22 mouse cellular contexts compared by ENCODE assay signal in the genomic region with DNA sequence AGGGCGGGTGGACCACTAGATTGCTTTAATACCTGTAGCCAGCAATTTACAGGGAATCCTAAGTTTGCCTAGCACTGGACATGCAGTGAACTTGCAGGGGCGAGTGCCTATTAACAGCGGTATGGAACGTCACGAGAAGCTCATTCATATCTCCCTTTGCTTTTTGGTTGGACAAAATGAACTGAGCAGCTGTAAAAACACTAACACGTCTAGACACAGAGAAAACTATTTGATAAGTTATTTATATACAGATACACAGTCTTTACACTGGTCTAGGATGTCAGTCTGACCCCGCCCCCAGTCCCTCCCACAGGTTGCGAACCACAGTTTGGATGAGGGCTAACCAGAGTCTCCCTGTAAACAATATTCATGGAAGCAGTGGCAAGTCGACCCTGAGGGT.
"Had no signal": no experiment of that assay in that cellular context is flagged by ENCODE, and none has a peak within 500 bp of the region (broad histone marks: within the 10 kb centered on the region; RNA-seq: fewer than 3 reads in every experiment).

No protein-coding gene starts in this region.

- H3K27ac ChIP-seq: heart, embryonic 13.5 days; heart, embryonic 15.5 days; hindbrain, embryonic 13.5 days; hindbrain, embryonic 15.5 days; hindbrain, postnatal 0 days; kidney, embryonic 15.5 days; kidney, postnatal 0 days; limb, embryonic 13.5 days; limb, embryonic 15.5 days; liver, embryonic 13.5 days had no signal

- H3K4me1 ChIP-seq: hindbrain, embryonic 13.5 days; hindbrain, embryonic 15.5 days; limb, embryonic 15.5 days; liver, embryonic 13.5 days had no signal

- H3K27me3 ChIP-seq: heart, embryonic 13.5 days; heart, embryonic 15.5 days; hindbrain, embryonic 13.5 days; hindbrain, embryonic 15.5 days; kidney, embryonic 15.5 days; limb, embryonic 13.5 days; limb, embryonic 15.5 days; liver, embryonic 13.5 days had no signal

- H3K4me3 ChIP-seq: heart, embryonic 13.5 days; heart, embryonic 15.5 days; hindbrain, embryonic 13.5 days; hindbrain, embryonic 15.5 days; kidney, embryonic 15.5 days; limb, embryonic 13.5 days; limb, embryonic 15.5 days; liver, embryonic 13.5 days had no signal

- H3K9me3 ChIP-seq: heart, embryonic 13.5 days; heart, embryonic 15.5 days; hindbrain, embryonic 13.5 days; hindbrain, embryonic 15.5 days; kidney, embryonic 15.5 days; limb, embryonic 13.5 days; limb, embryonic 15.5 days; liver, embryonic 13.5 days had no signal

- DNase-seq: gastrocnemius, postnatal 14 days; gastrocnemius, postnatal 36 days; heart, adult 18-20 months; heart, postnatal 14 days; kidney, adult 11 months; kidney, adult 2 months; kidney, adult 9 months; kidney, postnatal 14 days; kidney, postnatal 36 days; layer of hippocampus, adult 9-11 months; layer of hippocampus, postnatal 36 days; left cerebral cortex, postnatal 4 days; liver, embryonic 13.5 days had no signal
